Mouse (Mus musculus) frontal cortex, adult 2 months (tissue): ENCODE results near the gene Timm23. TPM values are rescaled to one million over a fixed set of nuclear protein-coding genes. Genes with fewer than 3 reads are reported as not detected.
"Not testable (repeated sequence)": the region's sequence is repeated elsewhere in the genome, so short reads cannot be mapped to it uniquely, and the experiment has no call there.

Source experiments
- DNase-seq, 2 experiments: peaks; one replicate each; pipeline ENCODE4 v3.0.0; 2022; ENCODE audit warnings: low spot score in 1 of 2; ENCODE audit errors: extremely low spot score in 1 of 2
- polyA plus RNA-seq: library from polyadenylated mRNA; depleted of rRNA; stranded (reverse); fragments of >200 nt; gene quantifications from 2 replicates; pipeline ENCODE4 v1.2.3, GENCODE M21; 2012; rRNA removed

Timm23 gene
- polyA plus RNA-seq, 1 experiment: 108 TPM

DNA sequence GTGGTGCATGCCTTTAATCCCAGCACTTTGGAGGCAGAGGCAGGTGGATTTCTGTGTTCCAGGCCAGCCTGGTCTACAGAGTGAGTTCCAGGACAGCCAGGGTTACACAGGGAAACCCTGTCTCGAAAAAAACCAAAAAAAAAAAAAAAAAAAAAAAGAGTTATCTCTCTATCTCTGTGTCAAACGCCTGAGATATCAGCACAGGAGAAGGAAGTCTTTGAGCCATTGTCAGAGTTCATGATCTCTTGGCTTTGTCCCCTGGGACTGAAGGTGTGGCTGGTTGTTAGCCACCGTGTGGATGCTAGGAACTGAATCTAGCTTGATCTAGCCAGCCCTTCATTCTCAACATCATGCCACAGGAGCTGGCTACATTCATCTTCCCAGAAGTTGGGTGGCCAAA, 65.2 kb downstream of the Timm23 start:
- not testable (repeated sequence) for DNase-seq

DNA sequence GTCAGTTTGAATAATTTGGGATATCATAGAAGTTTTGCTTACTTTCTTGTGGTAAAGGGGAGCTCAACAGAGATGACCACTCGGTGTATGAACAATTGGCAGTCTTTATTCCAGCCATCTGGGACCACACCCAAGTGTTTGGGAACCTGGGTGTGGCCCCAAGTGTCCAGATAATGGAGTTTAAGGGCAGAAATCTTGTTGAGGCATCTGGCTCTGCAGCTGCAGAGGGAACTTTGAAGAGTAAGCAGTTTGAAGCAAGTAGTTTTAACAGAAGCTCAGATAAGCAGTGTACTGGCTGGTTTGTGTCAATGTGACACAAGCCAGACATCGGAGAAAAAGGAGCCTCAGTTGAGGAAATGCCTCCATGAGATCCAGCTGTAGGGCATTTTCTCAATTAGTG, 67.4 kb downstream of the Timm23 start:
- no peak for DNase-seq

DNA sequence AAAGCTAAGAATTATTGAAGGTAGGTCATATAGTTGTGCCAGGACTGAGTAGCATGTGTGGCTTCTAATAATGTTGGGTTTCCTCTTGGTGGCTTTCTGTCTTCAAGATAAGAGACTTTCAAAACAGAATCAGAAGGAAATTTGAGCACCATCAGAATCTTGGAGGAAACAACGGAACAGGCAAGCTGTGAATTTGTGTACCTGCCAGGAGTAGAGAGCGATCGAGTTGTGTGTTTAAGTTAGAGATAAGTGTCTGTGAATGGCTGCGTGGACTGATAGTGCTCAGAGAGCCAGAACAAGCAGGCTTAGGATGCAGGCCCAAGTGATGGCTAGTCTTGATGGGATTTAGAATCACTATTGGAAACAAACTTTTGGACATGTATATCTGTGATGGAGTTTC, 69.9 kb downstream of the Timm23 start:
- no peak for DNase-seq

Other genes starting within 250 kb of the Timm23 start
- gene Galnt15, start 172.9 kb downstream of the Timm23 start, polyA plus RNA-seq: 1.3 and 1.5 TPM in 2 replicates
- 22.3 and 22.7 TPM in 2 replicates for gene Oxnad1, start 116.5 kb downstream of the Timm23 start, polyA plus RNA-seq
- gene Dph3, start 116.2 kb downstream of the Timm23 start, polyA plus RNA-seq: 35.4 and 39.4 TPM in 2 replicates
- gene Msmb, start 59.9 kb downstream of the Timm23 start, polyA plus RNA-seq: not detected in 2 replicates
- gene Ncoa4, start 42.0 kb downstream of the Timm23 start, polyA plus RNA-seq: 49.7 and 60.5 TPM in 2 replicates
- gene Parg, start 51 bp upstream of the Timm23 start, polyA plus RNA-seq: 18.8 and 19.1 TPM in 2 replicates
- gene Ogdhl, start 120.1 kb upstream of the Timm23 start, polyA plus RNA-seq: 66.1 and 68.5 TPM in 2 replicates
- gene 1700024G13Rik, start 186.5 kb upstream of the Timm23 start, polyA plus RNA-seq: not detected in 2 replicates